Mouse (Mus musculus): ENCODE measurements at regions not wholly inside any gene's neighbourhood (a gene's known extent, or its start where the extent isn't known, plus 50 kb on each side); places are given as distances from the start of the nearest gene placed in this dataset.
A peak's percentile ranks its signal among the peaks of the same experiment; 100 is the strongest.

GRCm38 (mm10) chr12:97326582-97326981 is 932.7 kb downstream of the Galc start:
- peak; percentile 64 for DNase-seq (ENCODE audit: low read depth, low spot score)

DNA sequence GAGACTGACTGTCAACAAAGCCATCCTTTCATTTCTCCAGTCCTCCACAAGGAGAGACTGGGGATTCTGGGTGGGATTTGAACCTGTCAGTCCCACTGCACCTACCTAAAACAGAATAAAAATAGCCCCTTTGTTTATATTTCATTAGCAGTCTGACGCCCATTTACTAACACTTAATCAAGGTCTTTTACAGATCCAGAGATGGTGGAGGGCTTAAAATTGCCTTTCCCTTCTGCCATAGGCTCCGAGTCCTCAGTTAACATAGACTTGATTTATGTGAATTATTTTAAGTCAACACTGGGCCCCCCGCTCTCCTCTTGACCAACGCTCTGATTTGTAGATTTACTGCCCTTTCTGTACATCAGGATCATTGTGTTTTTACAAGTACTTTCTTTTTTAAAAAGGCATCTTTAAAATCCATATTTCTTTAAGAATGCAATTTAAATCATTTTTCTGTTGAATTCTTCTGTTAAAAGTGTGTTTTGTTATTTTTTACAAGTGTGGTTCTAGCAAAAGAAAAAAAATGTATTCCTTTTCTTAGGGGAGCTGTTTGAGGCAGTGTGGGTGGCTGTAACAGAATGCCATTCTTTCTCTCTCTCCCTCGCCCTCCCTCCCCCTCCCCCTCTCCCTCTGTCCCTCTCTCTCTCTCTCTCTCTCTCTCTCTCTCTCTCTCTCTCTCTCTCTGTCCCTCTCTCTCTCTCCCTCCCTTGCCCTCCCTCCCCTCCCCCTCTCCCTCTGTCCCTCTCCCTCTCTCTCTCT is 946.8 kb downstream of the Galc start:
- peak; percentile 58 for DNase-seq (ENCODE audit: low read depth, low spot score)

DNA sequence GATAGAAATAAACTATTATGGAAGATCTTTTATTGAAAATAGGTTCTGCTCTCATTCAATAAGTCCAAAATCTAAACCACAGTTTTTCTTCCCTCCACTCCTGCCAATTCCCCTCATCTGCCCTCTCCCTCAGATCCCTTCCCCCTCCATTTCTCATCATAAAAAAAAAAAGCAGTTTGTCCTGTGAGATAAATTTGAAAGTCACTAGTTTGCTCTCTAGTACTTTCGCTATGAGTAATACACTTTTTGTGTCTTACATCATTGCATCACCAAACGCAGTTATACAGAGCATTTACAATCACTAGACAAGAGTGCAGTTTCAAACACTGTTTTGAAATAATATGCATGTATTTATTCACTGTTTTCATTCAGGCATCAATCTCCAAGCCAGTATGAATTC is 980.5 kb downstream of the Galc start:
- no peak for DNase-seq (ENCODE audit: low read depth, low spot score)

GRCm38 (mm10) chr12:97278331-97278730 is 980.9 kb downstream of the Galc start:
- peak; percentile 12 for DNase-seq (ENCODE audit: low read depth, low spot score)
